Mouse (Mus musculus): Measurements from ENCODE around the gene Fam166a.
A peak's percentile ranks its signal among the peaks of the same experiment; 100 is the strongest.
"Not testable (repeated sequence)": the region's sequence is repeated elsewhere in the genome, so short reads cannot be mapped to it uniquely, and the experiment has no call there.

Gene Fam166a

GRCm38 (mm10) chr2:25242101-25242506, 23.6 kb downstream of the Fam166a start, which contains the start of the genes Rnf208 and Cysrt1:
TSS of gene Rnf208 (plus strand) at chr2:25242255.
TSS of gene Cysrt1 (minus strand) at chr2:25242452.
- no peak for DNase-seq (ENCODE audit: low spot score)

- no peak for DNase-seq (ENCODE audit: low spot score)
Observed at GRCm38 (mm10) chr2:25243342-25243741, 24.8 kb downstream of the Fam166a start.

- DNase-seq (ENCODE audit: low spot score), result no peak
Observed at GRCm38 (mm10) chr2:25244144-25244543, 25.6 kb downstream of the Fam166a start.

- no peak for DNase-seq (ENCODE audit: low spot score)
Observed at GRCm38 (mm10) chr2:25246183-25247072, 27.9 kb downstream of the Fam166a start, which contains the start of gene AL732309.1. TSS of gene AL732309.1 (minus strand) at chr2:25246863.

GRCm38 (mm10) chr2:25252331-25252730, 33.8 kb downstream of the Fam166a start:
- no peak for DNase-seq (ENCODE audit: low spot score)

GRCm38 (mm10) chr2:25255284-25255779, 36.8 kb downstream of the Fam166a start, which contains the start of gene Tmem203:
TSS of gene Tmem203 (plus strand) at chr2:25255439.
- peak; percentile 51 for DNase-seq (ENCODE audit: low spot score)

GRCm38 (mm10) chr2:25256443-25257109, 38.0 kb downstream of the Fam166a start:
- DNase-seq (ENCODE audit: low spot score), result not testable (repeated sequence)

GRCm38 (mm10) chr2:25257250-25257649, 38.7 kb downstream of the Fam166a start:
- not testable (repeated sequence) for DNase-seq (ENCODE audit: low spot score)

GRCm38 (mm10) chr2:25258887-25259286, 40.3 kb downstream of the Fam166a start:
- DNase-seq (ENCODE audit: low spot score), result no peak

GRCm38 (mm10) chr2:25261870-25262269, 43.3 kb downstream of the Fam166a start:
- no peak for DNase-seq (ENCODE audit: low spot score)

GRCm38 (mm10) chr2:25262291-25262767, 43.8 kb downstream of the Fam166a start, which contains the start of gene Tprn:
TSS of gene Tprn (plus strand) at chr2:25262618.
- DNase-seq (ENCODE audit: low spot score), result peak; percentile 84

GRCm38 (mm10) chr2:25262795-25263622, 44.5 kb downstream of the Fam166a start:
- no peak for DNase-seq (ENCODE audit: low spot score)

GRCm38 (mm10) chr2:25263623-25264285, 45.2 kb downstream of the Fam166a start:
- no peak for DNase-seq (ENCODE audit: low spot score)

- DNase-seq (ENCODE audit: low spot score), result no peak
Observed at GRCm38 (mm10) chr2:25264286-25264660, 45.7 kb downstream of the Fam166a start.

- no peak for DNase-seq (ENCODE audit: low spot score)
Observed at GRCm38 (mm10) chr2:25264851-25265250, 46.3 kb downstream of the Fam166a start.

- no peak for DNase-seq (ENCODE audit: low spot score)
Observed at GRCm38 (mm10) chr2:25265897-25266656, 47.5 kb downstream of the Fam166a start.

GRCm38 (mm10) chr2:25266720-25267119, 48.2 kb downstream of the Fam166a start:
- DNase-seq (ENCODE audit: low spot score), result no peak

GRCm38 (mm10) chr2:25267241-25267640, 48.7 kb downstream of the Fam166a start:
- no peak for DNase-seq (ENCODE audit: low spot score)

- DNase-seq (ENCODE audit: low spot score), result no peak
Observed at GRCm38 (mm10) chr2:25267746-25268309, 49.3 kb downstream of the Fam166a start.
